Mouse (Mus musculus): ENCODE measurements around the gene Atp1b3. TPM values are rescaled to one million over a fixed set of nuclear protein-coding genes. Genes with fewer than 3 reads are reported as not detected.
"Not testable (repeated sequence)": the region's sequence is repeated elsewhere in the genome, so short reads cannot be mapped to it uniquely, and the experiment has no call there.

Atp1b3 gene
- total RNA-seq, 2 experiments from 2014 or later = 84.7 to 117 TPM

GRCm38 (mm10) chr9:96369654-96370384, 5.6 kb upstream of the Atp1b3 start:
- ATAC-seq (replicated peaks; ENCODE audit: low FRiP score, low TSS enrichment, poor library complexity, severe bottlenecking) = no peak

DNA sequence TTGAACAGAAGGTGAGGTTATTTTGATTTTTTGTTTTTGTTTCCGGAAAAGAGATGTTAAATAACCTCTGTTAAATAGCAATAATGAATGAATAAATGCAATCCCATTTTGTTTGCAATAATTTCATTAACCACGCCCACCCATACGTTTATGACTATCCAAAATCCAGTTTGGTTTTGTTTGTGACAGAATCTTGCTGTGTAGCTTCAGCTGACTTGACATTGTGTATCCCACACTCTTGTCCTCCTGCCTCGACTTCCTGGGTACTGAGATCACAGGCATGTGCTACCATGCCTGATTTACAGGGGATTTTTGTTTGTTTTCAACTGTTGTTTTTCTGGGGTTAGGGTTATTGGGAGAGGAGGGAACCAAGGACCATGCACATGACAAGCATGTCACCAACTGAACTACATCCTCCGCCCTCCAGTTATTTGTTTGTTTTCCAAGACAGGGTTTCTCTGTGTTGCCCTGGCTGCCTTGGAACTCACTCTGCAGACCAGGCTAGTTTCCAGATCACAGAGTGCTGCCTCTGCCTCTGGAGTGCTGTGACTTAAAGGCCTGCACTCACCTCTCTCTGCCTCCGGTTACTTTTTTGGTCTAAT, 1.1 kb upstream of the Atp1b3 start:
- no peak for ATAC-seq (replicated peaks; ENCODE audit: low FRiP score, low TSS enrichment, poor library complexity, severe bottlenecking)

GRCm38 (mm10) chr9:96363581-96364140, 581 bp downstream of the Atp1b3 start:
- peak; percentile 65 for ATAC-seq (replicated peaks; ENCODE audit: low FRiP score, low TSS enrichment, poor library complexity, severe bottlenecking)

GRCm38 (mm10) chr9:96360056-96360455, 4.2 kb downstream of the Atp1b3 start:
- no peak for ATAC-seq (replicated peaks; ENCODE audit: low FRiP score, low TSS enrichment, poor library complexity, severe bottlenecking)

GRCm38 (mm10) chr9:96353799-96354198, 10.4 kb downstream of the Atp1b3 start:
- peak; percentile 97 for ATAC-seq (replicated peaks; ENCODE audit: low FRiP score, low TSS enrichment, poor library complexity, severe bottlenecking)

DNA sequence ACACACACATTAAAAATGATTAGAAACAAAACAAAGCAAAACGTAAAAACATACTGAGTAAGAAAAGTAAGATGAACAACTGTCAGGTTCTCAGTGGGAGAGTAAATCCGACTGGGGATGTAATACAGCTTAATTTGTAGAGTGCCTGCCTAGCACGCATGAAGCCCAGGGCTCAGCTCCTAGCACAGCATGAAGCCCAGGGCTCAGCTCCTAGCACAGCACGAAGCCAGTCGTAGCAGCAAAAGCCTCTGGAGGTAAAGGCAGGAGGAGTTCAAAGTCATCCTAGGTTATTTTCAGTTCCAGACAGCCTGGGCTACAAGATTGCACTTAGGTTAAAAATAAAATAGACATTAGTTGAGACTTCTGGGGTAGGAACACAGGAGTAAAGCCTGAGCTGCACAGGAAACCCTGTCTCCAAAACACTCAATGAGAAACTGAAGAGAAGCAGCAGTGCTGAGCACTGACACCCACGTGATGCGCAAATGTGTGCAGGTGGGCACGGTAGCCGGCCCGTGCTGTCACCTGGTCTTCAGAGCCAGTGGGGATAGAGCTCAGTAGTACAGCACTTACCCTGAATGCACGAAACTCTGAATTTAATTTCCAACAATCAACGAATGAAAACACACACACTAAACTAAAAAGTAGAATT, 11.0 kb downstream of the Atp1b3 start:
- ATAC-seq (replicated peaks; ENCODE audit: low FRiP score, low TSS enrichment, poor library complexity, severe bottlenecking) = peak; percentile 24; the same call in 1 of the 2 replicates

DNA sequence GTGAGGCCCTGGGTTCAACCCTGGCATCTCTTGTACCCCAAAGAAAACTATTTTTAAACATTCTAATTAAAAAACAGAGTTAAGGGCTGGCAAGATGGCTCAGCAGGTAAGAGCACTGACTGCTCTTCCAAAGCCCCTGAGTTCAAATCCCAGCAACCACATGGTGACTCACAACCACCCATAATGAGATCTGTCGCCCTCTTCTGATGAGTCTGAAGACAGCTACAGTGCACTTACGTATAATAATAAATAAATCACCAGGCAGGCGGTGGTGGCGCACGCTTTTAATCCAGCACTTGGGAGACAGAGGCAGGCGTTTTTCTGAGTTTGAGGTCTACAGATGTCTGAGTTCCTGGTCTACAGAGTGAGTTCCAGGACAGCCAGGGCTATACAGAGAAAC, 12.5 kb downstream of the Atp1b3 start:
- not testable (repeated sequence) for ATAC-seq (replicated peaks; ENCODE audit: low FRiP score, low TSS enrichment, poor library complexity, severe bottlenecking)

GRCm38 (mm10) chr9:96350476-96350875, 13.8 kb downstream of the Atp1b3 start:
- no peak for ATAC-seq (replicated peaks; ENCODE audit: low FRiP score, low TSS enrichment, poor library complexity, severe bottlenecking)

DNA sequence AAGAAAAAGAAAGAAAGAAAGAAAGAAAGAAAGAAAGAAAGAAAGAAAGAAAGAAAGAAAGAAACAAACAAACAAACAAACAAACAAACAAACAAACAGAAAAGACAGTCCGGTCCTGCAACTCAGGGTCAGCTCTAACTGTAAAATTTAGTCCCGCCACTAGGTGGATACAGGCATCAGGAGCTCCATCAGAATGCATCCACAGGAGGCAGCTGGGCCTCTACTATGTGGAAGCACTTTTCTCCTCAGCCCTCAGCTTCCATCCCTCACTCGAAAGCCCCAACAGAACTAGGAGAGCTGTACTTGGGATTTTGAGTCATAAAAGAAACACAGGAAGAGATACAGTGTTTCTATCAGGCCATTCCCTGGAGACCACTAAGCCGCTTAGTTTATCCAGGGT, 14.2 kb downstream of the Atp1b3 start:
- peak; percentile 66; the same call in 1 of the 2 replicates for ATAC-seq (replicated peaks; ENCODE audit: low FRiP score, low TSS enrichment, poor library complexity, severe bottlenecking)

- ATAC-seq (replicated peaks; ENCODE audit: low FRiP score, low TSS enrichment, poor library complexity, severe bottlenecking) = no peak
Measured at GRCm38 (mm10) chr9:96348885-96349284, 15.4 kb downstream of the Atp1b3 start.

GRCm38 (mm10) chr9:96345750-96346149, 18.5 kb downstream of the Atp1b3 start:
- no peak for ATAC-seq (replicated peaks; ENCODE audit: low FRiP score, low TSS enrichment, poor library complexity, severe bottlenecking)

DNA sequence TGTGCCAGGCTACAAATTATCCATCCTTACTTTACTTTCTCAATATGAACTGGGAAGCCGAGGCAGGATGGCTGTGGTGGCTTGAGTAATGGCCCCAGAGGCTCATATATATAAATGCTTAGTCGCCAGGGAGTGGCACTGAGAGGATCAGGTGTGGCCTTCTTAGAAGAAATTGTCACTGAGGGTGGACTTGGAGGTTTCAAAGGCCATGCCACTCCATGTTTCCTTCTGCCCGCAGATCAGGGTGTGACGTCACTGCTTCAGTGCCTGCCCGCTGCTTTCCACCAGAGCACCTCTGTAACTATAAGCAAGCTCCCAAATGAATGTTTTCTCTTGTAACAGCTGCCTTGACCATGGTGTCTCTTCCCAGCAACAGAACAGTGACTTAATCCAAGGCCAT, 33.1 kb downstream of the Atp1b3 start:
- ATAC-seq (replicated peaks; ENCODE audit: low FRiP score, low TSS enrichment, poor library complexity, severe bottlenecking) = no peak

DNA sequence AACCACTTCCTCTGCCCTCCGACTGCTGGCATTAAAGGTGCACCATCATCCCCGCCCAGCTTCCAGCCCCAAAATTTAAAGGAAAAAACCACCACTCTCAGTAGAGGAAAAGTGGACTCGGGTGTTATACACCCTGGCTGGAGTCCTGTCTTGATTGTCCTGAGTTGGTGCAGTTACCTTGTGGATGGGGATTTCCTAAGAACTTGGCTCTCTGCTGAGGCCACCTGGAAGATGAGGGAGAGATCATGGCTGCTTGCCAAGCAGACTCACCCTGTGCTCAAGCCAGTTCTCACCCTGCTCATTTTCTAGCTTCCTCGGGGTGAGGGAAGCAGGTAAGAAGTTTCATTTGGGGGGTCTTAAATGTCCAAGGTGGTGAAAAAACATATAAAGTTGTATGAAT, 36.0 kb downstream of the Atp1b3 start:
- no peak for ATAC-seq (replicated peaks; ENCODE audit: low FRiP score, low TSS enrichment, poor library complexity, severe bottlenecking)

GRCm38 (mm10) chr9:96326496-96326923, 37.7 kb downstream of the Atp1b3 start:
- ATAC-seq (replicated peaks; ENCODE audit: low FRiP score, low TSS enrichment, poor library complexity, severe bottlenecking) = no peak

DNA sequence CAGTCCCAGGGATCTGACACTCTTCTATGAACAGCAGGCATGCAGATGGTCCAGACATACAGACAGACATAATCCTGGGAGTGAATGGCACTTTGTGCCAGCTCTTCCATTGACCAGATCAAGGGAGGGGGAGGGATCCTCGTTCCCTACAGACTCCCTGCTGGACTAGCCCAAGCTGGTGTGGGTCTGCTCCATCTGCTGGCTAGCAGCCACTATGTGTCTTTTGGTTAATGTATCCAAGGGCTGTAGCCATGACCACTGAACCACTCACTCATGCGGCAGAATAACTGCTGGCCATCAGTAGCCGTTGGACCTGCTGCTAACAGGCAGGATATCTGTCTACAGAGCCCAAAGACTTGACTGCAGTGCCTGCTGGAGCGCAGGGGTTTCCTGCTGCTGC, 39.7 kb downstream of the Atp1b3 start:
- ATAC-seq (replicated peaks; ENCODE audit: low FRiP score, low TSS enrichment, poor library complexity, severe bottlenecking) = no peak

DNA sequence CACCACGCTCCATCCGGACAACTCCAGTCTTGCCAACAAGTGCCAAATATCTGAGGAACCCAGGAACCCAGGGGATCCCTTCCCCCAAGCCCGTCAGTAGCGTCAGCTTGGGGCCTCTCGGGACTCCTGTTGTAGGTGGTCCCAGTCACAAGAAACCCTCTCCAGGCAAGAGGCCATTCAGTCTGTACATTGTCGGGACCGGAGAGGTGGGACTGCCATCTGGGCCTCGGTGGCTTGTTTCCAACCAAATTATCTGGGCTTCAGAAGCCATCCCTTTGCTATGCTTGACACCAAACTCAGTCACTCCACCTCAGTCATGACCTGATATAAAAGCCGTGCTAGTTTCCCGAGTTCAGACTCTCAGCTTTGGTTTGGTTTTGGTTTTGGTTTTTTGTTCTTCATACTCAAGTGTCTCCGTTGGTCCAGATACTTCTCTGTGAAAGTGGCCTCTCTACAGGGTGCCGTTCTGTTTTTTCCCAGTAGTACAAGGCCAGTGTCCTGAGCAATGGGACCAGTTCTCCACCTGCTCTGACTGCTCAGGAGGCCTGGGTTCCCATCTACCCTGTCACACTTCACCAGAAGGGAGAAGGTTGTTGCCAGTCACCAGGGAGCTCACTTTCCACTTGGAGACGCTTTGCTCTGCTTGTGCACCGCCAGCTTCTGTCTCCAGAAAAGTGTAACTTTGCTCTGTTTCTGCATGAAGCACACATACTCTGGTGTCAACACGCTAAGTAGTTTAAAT, 41.7 kb downstream of the Atp1b3 start:
- no peak for ATAC-seq (replicated peaks; ENCODE audit: low FRiP score, low TSS enrichment, poor library complexity, severe bottlenecking)

DNA sequence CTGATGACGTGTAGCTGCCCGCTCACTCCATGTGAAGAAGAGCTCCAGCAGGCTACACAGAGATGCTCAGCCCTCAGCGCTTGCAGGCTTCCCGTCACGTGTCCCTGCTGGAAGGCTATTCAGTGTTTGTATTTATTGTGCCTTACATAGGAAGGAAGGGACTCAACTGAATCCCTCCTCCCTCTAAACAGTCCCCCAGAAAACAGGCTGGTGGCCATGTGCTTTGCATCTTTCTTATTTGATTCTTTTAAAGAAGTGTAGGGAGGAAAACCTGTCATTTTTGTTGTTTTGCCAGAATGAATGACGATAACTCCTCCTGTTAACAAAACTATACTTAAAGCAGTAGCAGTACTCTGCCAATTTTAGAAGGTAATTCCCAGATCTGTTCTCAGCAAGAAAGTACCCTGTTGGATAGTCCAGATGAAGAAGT, 43.7 kb downstream of the Atp1b3 start:
- no peak for ATAC-seq (replicated peaks; ENCODE audit: low FRiP score, low TSS enrichment, poor library complexity, severe bottlenecking)

DNA sequence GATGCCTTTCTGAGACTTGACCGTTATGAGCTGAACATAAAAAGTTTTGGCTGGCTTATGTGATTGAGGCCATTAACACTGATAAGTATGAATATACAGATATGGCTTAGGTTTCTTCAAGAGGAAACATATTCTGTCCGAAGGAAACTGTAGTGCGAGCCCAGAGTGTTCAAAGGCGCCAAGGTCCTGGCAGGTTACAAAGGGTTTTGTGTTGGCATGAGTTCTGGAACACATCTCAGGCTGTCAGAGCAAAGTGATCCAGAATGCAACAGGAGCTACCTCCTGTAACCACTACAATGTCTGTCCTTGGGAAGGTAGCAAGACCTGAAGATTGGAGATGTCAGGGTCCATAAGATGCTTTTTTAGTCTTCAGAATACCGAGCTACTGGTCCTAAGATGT, 44.9 kb downstream of the Atp1b3 start:
- no peak for ATAC-seq (replicated peaks; ENCODE audit: low FRiP score, low TSS enrichment, poor library complexity, severe bottlenecking)

DNA sequence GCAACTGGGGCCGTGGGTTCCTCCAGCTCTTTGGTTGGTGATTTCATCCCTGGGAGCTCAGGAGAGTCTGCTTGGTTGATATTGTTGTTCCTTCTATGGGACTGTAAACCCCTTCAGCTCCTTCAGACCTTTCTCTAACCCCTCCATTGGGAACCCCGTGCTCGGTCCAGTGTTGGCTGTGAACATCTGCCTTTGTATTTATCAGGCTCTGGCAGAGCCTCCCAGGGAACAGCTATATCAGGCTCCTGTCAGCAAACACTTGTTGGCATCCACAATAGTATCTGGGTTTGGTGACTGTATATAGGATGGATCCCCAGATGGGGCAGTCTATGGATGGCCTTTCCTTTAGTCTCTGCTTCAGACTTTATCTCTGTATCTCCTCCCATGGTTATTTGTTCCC, 52.2 kb downstream of the Atp1b3 start:
- ATAC-seq (replicated peaks; ENCODE audit: low FRiP score, low TSS enrichment, poor library complexity, severe bottlenecking) = no peak

GRCm38 (mm10) chr9:96308816-96309215, 55.4 kb downstream of the Atp1b3 start:
- no peak for ATAC-seq (replicated peaks; ENCODE audit: low FRiP score, low TSS enrichment, poor library complexity, severe bottlenecking)
